Mouse (Mus musculus) right cerebral cortex, postnatal 4 days (tissue): ENCODE results near the gene Calu.
"Not testable (repeated sequence)": the region's sequence is repeated elsewhere in the genome, so short reads cannot be mapped to it uniquely, and the experiment has no call there.

Experiments
- DNase-seq: peaks from one replicate; pipeline ENCODE4 v3.0.0-alpha.2; 2022

The Calu gene

GRCm38 (mm10) chr6:29347665-29348370, at the start of gene Calu:
Gene Calu (plus strand): TSS chr6:29348069.
- DNase-seq = peak; percentile 100

GRCm38 (mm10) chr6:29299112-29299511, 48.8 kb upstream of the Calu start:
- DNase-seq = no peak

DNA sequence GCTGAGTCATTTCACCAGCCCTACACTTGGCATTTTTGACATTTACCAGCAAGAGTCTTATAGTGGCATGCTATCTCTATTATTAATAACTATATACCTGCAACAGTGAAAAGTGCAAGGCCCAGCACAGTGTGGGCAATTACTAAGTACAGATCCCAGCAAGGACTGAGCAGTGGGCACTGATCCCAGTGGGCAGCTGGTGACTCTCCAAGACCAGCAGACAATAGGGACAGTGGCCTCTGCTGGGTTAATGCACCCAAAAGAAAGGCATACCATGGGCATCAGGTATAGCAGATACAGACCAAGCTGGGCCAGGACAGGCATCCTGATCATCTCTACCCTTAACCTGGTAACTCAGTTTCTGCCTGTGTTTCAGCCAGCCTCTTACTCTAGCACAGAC, 44.6 kb upstream of the Calu start:
- no peak for DNase-seq

- no peak for DNase-seq
Measured at GRCm38 (mm10) chr6:29303726-29304125, 44.1 kb upstream of the Calu start.

DNA sequence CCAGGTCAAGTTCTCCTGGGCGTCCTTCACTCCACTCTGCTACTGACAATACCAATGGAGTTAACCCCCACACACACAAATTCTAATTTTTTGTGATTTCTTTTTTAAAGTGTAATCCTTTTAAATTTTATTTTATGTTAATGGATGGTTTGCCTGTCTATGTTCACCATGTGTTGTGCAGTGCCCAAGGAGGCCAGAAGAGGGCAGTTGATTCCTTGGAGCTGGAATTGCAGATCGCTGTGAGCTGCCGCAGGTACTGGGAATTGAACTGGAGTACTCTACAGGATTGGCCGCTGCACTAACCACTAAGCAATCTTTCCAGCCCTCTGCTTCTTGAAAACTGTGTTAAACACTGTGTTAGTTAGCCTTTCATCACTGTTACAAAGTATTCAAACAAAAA, 42.4 kb upstream of the Calu start:
- DNase-seq = no peak

- DNase-seq = no peak
Measured at GRCm38 (mm10) chr6:29308846-29309605, 38.8 kb upstream of the Calu start.

DNA sequence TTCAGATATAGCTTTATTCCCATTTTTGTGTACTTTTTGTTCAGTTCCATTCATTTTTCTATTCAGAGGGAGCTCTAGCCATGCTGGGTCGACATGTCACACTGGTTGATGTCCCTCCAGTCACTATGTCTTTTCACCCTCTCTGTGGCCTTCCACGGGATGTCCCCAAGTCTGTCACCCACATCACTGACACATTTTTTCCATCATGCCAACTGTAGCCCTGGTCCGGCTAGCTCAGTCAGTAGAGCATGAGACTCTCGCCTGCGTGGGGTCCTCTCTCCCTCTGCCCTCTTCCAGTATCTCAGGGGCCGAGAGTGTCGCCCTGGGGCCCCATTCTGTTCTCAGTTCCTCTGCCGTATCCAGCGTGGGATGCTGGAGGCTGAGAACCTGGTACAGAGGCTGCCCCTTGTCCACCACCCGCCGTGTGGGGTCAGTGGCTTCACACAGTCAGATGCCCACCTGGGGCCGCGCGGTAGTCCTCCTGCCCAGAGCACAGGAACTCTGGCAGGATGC, 34.1 kb upstream of the Calu start:
- no peak for DNase-seq

- DNase-seq = no peak
Measured at GRCm38 (mm10) chr6:29317286-29317685, 30.6 kb upstream of the Calu start.

DNA sequence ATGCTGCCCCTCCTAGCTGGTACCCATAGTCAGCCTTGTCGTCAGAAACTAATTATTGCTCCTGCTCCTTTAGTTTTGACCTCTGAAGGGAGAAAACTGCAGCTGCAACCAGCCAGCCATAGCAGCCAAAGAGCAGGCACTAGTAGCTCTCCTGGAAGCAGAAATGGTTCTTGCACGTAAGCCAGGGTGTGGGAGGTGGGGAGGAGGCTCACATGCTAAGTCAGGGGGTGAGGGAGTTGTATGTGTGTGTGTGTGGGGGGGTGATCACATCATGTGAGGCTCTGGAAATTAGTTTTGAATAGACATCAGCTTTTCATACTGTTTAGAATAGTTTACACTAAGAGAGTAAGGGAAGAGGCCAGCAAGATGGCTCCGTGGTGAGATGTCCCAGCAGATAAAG, 29.9 kb upstream of the Calu start:
- DNase-seq = no peak

GRCm38 (mm10) chr6:29318879-29319278, 29.0 kb upstream of the Calu start, which contains the start of gene Fam71f1:
Gene Fam71f1 (plus strand): TSS chr6:29319140.
- peak; percentile 7 for DNase-seq

GRCm38 (mm10) chr6:29321586-29321985, 26.3 kb upstream of the Calu start:
- no peak for DNase-seq

GRCm38 (mm10) chr6:29322147-29322546, 25.7 kb upstream of the Calu start:
- no peak for DNase-seq

- DNase-seq = no peak
Measured at GRCm38 (mm10) chr6:29322735-29323134, 25.1 kb upstream of the Calu start.

GRCm38 (mm10) chr6:29326961-29327360, 20.9 kb upstream of the Calu start:
- no peak for DNase-seq

DNA sequence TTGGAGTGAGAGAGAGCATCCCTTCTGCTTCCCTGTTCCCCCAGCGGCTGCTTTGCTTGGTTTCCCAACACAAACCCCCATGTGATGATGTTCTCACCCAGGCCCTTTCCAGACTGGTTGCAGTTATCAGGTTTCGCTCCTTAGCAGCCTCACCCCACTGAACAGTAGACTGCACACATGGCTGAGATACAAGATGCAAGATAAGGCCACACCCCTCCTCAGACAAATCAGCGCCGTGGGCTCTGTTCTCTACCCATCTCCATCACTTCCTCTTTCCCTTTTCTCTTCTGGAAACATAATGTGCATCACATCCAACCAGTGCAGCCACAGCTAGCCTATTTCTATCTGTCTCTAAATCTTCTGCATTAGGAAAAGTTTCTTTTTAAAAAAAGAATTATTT, 18.4 kb upstream of the Calu start:
- DNase-seq = no peak

GRCm38 (mm10) chr6:29346512-29346911, 1.4 kb upstream of the Calu start:
- not testable (repeated sequence) for DNase-seq

DNA sequence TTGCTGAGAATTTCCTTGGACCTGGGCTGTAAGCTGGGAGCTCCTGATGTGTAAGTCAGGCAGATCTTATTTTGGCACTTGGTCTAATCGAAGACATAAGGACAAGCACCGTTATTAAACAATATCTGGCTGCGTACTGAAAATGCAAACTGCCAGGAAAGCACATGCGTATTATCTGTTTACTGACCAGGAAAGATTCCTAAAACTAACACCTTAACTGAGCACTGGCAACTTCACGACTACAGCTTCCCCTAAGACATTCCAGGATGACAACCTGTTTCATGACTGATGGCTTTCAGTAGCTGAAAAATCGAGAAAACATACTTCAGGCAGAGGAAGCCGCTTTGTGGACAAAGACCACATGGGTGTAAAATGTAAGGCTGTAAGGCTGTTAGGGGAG, 680 bp upstream of the Calu start:
- DNase-seq = no peak

DNA sequence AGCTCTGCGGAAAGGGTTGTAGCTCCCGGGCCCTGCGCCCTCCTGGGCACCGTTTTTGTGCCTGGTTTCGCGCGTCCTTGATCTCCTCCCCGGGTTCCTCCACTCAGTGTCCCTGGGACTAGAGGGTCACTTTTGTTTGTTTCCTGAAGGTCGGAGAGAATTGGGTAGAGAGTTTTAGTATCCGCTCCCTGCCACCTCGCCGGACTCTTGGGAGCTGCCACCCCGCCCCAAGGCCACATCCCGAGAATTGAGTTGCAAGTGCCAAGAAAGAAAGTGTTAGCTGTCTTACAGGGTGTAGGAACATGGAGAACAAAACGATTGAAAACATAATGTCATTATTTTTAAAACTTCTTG, 479 bp downstream of the Calu start:
- no peak for DNase-seq

DNA sequence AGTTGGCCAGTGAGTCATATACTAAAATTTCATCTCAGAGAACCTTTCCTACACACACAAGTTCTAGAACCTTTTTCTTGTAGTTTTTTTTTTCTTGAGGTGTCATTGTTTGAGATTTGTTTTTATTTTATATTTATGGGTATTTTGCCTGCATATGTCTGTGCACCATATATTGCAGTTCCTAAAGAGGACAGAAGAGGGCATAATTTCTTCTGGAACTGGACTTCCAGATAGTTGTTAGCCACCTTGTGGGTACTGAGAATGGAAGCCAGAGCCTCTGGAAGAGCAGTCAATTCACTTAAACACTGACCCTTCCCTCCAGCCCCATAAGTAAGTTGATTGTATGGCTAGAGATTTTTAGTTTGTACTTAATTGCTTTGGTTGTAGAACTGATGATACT, 3.7 kb downstream of the Calu start:
- DNase-seq = no peak

DNA sequence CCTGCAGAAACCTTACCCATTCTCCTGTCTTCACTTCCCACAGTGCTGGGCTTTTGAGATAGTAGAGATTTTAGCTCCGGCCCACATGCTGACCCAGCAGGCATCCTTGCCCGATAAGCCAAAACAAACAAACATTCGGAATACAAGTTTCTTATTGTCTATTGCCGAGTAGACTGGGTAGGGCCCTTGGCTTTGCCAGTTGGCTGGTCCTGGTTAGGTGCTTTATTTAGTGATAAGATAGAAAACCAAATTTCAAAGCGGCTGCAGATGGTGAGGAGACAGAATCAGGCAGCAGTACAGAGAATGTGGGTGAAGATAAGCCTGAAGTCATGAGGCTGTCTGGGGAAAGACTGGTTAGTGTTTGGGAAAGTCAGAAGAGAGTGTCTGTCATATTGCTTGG, 4.9 kb downstream of the Calu start:
- no peak for DNase-seq

DNA sequence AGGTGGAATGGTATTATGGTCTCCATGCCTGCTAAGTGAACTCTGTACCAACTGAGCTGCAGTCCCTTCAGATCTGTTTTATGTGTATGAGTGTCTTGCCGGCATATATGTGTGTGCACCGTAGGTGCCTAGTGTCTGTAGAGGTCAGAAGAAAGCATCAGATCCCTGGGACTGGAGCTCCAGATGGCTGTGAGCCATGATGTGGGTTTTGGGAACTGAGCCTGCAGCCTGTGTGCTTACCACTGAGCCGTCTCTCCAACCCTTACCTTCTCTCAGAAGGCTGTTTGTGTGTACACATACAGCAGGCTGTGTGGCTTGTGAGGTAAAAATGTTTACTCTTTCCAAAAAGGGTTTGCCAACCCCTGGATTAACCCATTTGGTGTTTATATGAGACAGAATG, 11.5 kb downstream of the Calu start:
- no peak for DNase-seq

- DNase-seq = no peak
Measured at GRCm38 (mm10) chr6:29360211-29360610, 12.3 kb downstream of the Calu start.

DNA sequence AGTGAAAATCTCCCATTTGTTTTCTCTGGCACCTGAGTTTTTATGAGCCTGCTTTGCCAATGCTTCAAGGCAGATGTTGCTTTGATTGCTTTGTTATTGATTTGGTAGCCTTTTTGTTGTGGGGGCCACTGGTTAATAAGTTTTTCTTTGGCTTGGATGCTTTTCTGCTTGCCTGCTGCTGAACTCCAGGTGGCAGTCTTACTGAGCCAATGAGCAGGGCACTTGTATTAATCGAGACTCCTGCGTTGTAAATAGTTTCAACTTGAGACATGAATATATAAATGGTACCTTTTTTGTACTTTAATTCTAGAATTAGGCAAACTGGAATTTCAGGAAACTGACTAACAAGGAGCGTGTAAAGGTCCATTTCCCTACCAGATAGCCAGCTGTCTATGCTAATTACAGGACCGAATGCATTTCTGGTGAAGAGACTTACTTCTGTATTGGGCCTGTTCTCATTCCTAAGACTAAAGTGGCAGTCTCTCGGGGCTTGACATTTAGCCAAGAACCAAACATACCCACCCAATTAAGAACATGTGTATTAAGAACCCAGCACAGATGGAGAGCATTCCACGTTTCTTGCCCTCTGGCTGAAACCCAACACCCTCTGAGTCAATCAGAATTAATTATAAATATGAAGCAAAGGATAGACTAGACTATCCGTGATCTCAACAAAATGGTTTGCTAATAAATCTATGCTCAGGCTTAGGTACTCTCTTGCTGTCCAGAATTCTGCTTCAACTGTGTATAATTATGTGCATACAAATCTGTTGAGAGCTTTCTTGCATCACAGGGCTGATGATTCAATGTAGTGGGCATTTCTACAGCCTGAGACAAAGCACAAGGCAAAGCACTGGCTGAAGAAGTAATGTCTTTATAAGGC, 14.6 kb downstream of the Calu start:
- DNase-seq = no peak
